ENCODE assay signal across 8 mouse cellular contexts in genomic region chr7:37771491-37772375, GRCm38 (mm10). TPM values are rescaled to one million over a fixed set of nuclear protein-coding genes. Genes with fewer than 3 reads are reported as not detected.
DNase-seq lines count a peak whose midpoint lies in the region; ATAC-seq and TF ChIP-seq lines count a peak whose summit lies in the region.

No protein-coding gene starts in this region.

- ATAC-seq in forebrain, embryonic 12.5 days (ENCODE audit: low FRiP score) = peak; percentile 40
- ATAC-seq in hindbrain, postnatal 0 days = peak; percentile 21
- ATAC-seq in erythroid progenitor cell, adult 5-6 weeks (replicated peaks; ENCODE audit: low FRiP score, poor library complexity, severe bottlenecking) = no peak

- under 1% methylated on average over 73 of the region's 75 CpGs for WGBS in lung, adult 2 months
- under 1% methylated on average over 73 of the region's 75 CpGs for WGBS in forebrain, embryonic 12.5 days
- 2% methylated on average over 73 of the region's 75 CpGs for WGBS in hindbrain, postnatal 0 days
- WGBS in midbrain, embryonic 10.5 days = under 1% methylated on average over 68 of the region's 75 CpGs
- WGBS in thymus, adult 2 months = 2% methylated on average over 65 of the region's 75 CpGs

- no peak for TF ChIP-seq POLR2A in lung, adult 2 months (IDR thresholded peaks at IDR 0.05; ENCODE audit: borderline replicate concordance, extremely low read depth, low read depth, low read length)
- no peak for TF ChIP-seq POLR2A in thymus, adult 2 months (IDR thresholded peaks at IDR 0.05; ENCODE audit: control insufficient read depth, extremely low read depth, insufficient read depth, low read length, poor library complexity)

- no peak for DNase-seq in lung, adult 2 months
- DNase-seq in lung, adult 18-20 months = no peak
- peak; percentile 63 for DNase-seq in brain, adult 2 months (ENCODE audit: low read depth, low spot score)
- DNase-seq in hindbrain, postnatal 0 days (ENCODE audit: low spot score) = peak; percentile 77
- peak; percentile 81 for DNase-seq in midbrain, embryonic 10.5 days (ENCODE audit: low spot score)
- DNase-seq in thymus, adult 2 months = no peak

- H3K4me3 ChIP-seq in lung, adult 2 months (replicated peaks; ENCODE audit: extremely low read depth, low read depth, low read length) = peak overlapping the region; percentile 22
- peak overlapping the region; percentile 69 for H3K4me3 ChIP-seq in forebrain, embryonic 12.5 days (replicated peaks)
- peak overlapping the region; percentile 67 for H3K4me3 ChIP-seq in hindbrain, postnatal 0 days (ENCODE audit: low read length)
- peak overlapping the region; percentile 84 for H3K4me3 ChIP-seq in midbrain, embryonic 10.5 days
- H3K4me3 ChIP-seq in thymus, adult 2 months (ENCODE audit: control insufficient read depth, insufficient read depth, low read length) = no peak overlapping the region

- peak overlapping the region; percentile 95 for H3K27ac ChIP-seq in forebrain, embryonic 12.5 days
- peak overlapping the region; percentile 86 for H3K27ac ChIP-seq in hindbrain, postnatal 0 days
- H3K27ac ChIP-seq in midbrain, embryonic 10.5 days (replicated peaks) = peak overlapping the region; percentile 98
- H3K27ac ChIP-seq in thymus, adult 2 months (ENCODE audit: control insufficient read depth, insufficient read depth, low read length) = no peak overlapping the region

- H3K9me3 ChIP-seq in forebrain, embryonic 12.5 days = no peaks in the 10 kb centered on the region
- H3K9me3 ChIP-seq in hindbrain, postnatal 0 days (ENCODE audit: low read length) = no peaks in the 10 kb centered on the region
- no peaks in the 10 kb centered on the region for H3K9me3 ChIP-seq in midbrain, embryonic 10.5 days (replicated peaks)

- H3K9ac ChIP-seq in forebrain, embryonic 12.5 days = peak overlapping the region; percentile 84
- H3K9ac ChIP-seq in hindbrain, postnatal 0 days (replicated peaks; ENCODE audit: low read length) = peak overlapping the region; percentile 73

- TF ChIP-seq CTCF in lung, adult 2 months (IDR thresholded peaks at IDR 0.05; ENCODE audit: insufficient read depth, low read length) = no peak
- TF ChIP-seq CTCF in hindbrain, postnatal 0 days (IDR thresholded peaks at IDR 0.05; ENCODE audit: low read depth) = no peak
- TF ChIP-seq CTCF in thymus, adult 2 months (IDR thresholded peaks at IDR 0.05; ENCODE audit: borderline replicate concordance, control insufficient read depth, extremely low read depth, insufficient read depth, low read length, poor library complexity) = no peak

- H3K27me3 ChIP-seq in forebrain, embryonic 12.5 days = peaks cover 20% of the 10 kb centered on the region
- no peaks in the 10 kb centered on the region for H3K27me3 ChIP-seq in hindbrain, postnatal 0 days (ENCODE audit: insufficient read depth, low read length)
- H3K27me3 ChIP-seq in midbrain, embryonic 10.5 days (ENCODE audit: low read depth, poor library complexity, severe bottlenecking) = peaks cover 61% of the 10 kb centered on the region
- peaks cover 13% of the 10 kb centered on the region; the same call in 1 of the 2 replicates for H3K27me3 ChIP-seq in thymus, adult 2 months (ENCODE audit: control insufficient read depth, insufficient read depth, low read length)

- H3K4me1 ChIP-seq in lung, adult 2 months (ENCODE audit: control insufficient read depth, insufficient read depth, low read length) = peaks cover 2% of the 10 kb centered on the region; the same call in 1 of the 2 replicates
- H3K4me1 ChIP-seq in forebrain, embryonic 12.5 days = peaks cover 41% of the 10 kb centered on the region
- peaks cover 5% of the 10 kb centered on the region; the same call in 1 of the 2 replicates for H3K4me1 ChIP-seq in hindbrain, postnatal 0 days (ENCODE audit: insufficient read depth, low read length)
- peaks cover 62% of the 10 kb centered on the region for H3K4me1 ChIP-seq in midbrain, embryonic 10.5 days
- H3K4me1 ChIP-seq in thymus, adult 2 months (replicated peaks; ENCODE audit: control insufficient read depth, insufficient read depth, low read length) = no peaks in the 10 kb centered on the region

- H3K36me3 ChIP-seq in forebrain, embryonic 12.5 days (replicated peaks) = no peaks in the 10 kb centered on the region
- H3K36me3 ChIP-seq in hindbrain, postnatal 0 days (ENCODE audit: insufficient read depth, low read length) = no peaks in the 10 kb centered on the region
- H3K36me3 ChIP-seq in midbrain, embryonic 10.5 days = no peaks in the 10 kb centered on the region
- no peaks in the 10 kb centered on the region for H3K36me3 ChIP-seq in thymus, adult 2 months (ENCODE audit: control insufficient read depth, insufficient read depth, low read length)

- peak overlapping the region; percentile 90 for H3K4me2 ChIP-seq in forebrain, embryonic 12.5 days
- H3K4me2 ChIP-seq in hindbrain, postnatal 0 days (ENCODE audit: low read depth, low read length) = peak overlapping the region; percentile 96

RNA-seq across cellular contexts. Expression of gene Zfp536, which starts 1.7 kb away (rescaled TPM):
- polyA plus RNA-seq in lung, adult 2 months (2012; rRNA removed) = 0.15 and 0.43 TPM in 2 replicates
- polyA plus RNA-seq in forebrain, embryonic 12.5 days (2016; fragmentation: Nextera tagmentation; extraction: Ambion mirVana) = 45.7 and 53.1 TPM in 2 replicates
- 65.6 and 74.1 TPM in 2 replicates for total RNA-seq in hindbrain, postnatal 0 days (2014; rRNA removed)
- polyA plus RNA-seq in hindbrain, postnatal 0 days (2015; fragmentation: Nextera tagmentation; extraction: Ambion mirVana) = 31.8 and 32.6 TPM in 2 replicates
- polyA plus RNA-seq in midbrain, embryonic 10.5 days (2016; fragmentation: Nextera tagmentation; extraction: Ambion mirVana) = 31.0 and 40.3 TPM in 2 replicates
- total RNA-seq in erythroid progenitor cell, adult 5-6 weeks (2015; ENCODE audit: low replicate concordance) = not detected in 2 replicates
- total RNA-seq in erythroid progenitor cell, adult 5-6 weeks (2017; ENCODE audit: low replicate concordance) = not detected in 2 replicates
- polyA plus RNA-seq in thymus, adult 2 months (2012; rRNA removed) = 0.34 and 0.49 TPM in 2 replicates

Comparison
In these comparisons a context has a peak if more than half of its experiments do, and no peak if none do; other contexts are left out.
1. DNase-seq: peak in brain, adult 2 months (single experiment), hindbrain, postnatal 0 days (single experiment) and midbrain, embryonic 10.5 days (single experiment); none in lung, adult 2 months (single experiment), lung, adult 18-20 months (0 of 2) and thymus, adult 2 months (single experiment).
2. RNA of gene Zfp536, which starts 1.7 kb away (polyA plus RNA-seq): 45.7 to 53.1 TPM in forebrain, embryonic 12.5 days, 31.8 to 32.6 TPM in hindbrain, postnatal 0 days and 31.0 to 40.3 TPM in midbrain, embryonic 10.5 days; 0.34 to 0.49 TPM in thymus, adult 2 months and 0.15 to 0.43 TPM in lung, adult 2 months; every median in the first group is over 10 times any median in the second.